Mouse (Mus musculus): ENCODE data around the gene Dupd1.

Dupd1 gene

GRCm38 (mm10) chr14:21714486-21714885 is at the start of gene Dupd1:
TSS of gene Dupd1 (minus strand) at chr14:21714576.
- no peak for DNase-seq (ENCODE audit: inconsistent age in 2 of 2, low spot score in 1 of 2)

GRCm38 (mm10) chr14:21763736-21764135 is 49.4 kb upstream of the Dupd1 start:
- no peak for DNase-seq (ENCODE audit: inconsistent age in 2 of 2, low spot score in 1 of 2)

GRCm38 (mm10) chr14:21761560-21761959 is 47.2 kb upstream of the Dupd1 start:
- peak; percentile 45 to 72 for DNase-seq (ENCODE audit: inconsistent age in 2 of 2, low spot score in 1 of 2)

DNA sequence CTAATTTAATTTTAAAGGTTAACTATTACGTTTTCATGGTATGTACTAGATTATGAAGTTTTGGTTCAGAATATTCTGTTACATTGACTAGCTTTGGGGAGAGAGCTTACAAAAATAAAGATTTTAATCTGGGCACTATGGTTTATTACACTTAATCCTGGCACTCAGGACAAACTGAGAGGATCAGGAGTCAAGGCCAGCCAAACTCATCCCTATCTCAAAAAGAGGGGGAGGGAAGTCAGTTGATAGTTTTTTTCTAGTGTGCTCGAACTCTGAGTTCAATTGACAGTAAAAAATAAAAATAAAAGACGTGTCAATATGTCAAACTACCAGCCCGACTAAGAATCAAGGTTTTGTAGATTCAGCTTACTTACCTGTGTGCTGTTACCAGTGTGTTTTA is 39.0 kb upstream of the Dupd1 start:
- peak in 1 of 2 experiments; percentile 69 for DNase-seq (ENCODE audit: inconsistent age in 2 of 2, low spot score in 1 of 2)

DNA sequence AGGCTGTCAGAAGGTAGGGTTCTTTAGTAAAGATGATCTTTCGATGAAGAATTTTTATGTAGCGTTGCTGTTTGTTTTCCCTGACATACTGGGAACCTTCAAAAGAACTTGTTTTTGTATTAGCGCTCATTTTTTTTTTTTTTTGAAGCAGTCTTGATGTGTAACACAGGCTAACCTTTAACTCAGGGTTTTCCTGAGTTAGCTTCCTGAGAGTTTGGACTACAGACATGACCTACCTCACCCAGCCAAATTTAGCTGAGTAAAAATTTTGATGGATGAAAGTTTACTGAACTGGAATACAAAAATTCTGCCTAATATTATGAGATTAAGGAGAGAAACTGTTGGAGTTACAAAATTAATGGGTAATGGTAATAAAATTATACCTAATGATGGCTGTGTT is 38.0 kb upstream of the Dupd1 start:
- no peak for DNase-seq (ENCODE audit: inconsistent age in 2 of 2, low spot score in 1 of 2)

- peak; percentile 85 to 95 for DNase-seq (ENCODE audit: inconsistent age in 2 of 2, low spot score in 1 of 2)
These were observed 36.6 kb upstream of the Dupd1 start, which contains the start of gene Dusp13 for GRCm38 (mm10) chr14:21750881-21751542. TSS of gene Dusp13 (minus strand) at chr14:21751181.

GRCm38 (mm10) chr14:21750008-21750880 is 35.9 kb upstream of the Dupd1 start, which contains the start of gene Samd8:
TSS of gene Samd8 (plus strand) at chr14:21750531.
- peak; percentile 90 to 96 for DNase-seq (ENCODE audit: inconsistent age in 2 of 2, low spot score in 1 of 2)

- peak; percentile 37 to 86 for DNase-seq (ENCODE audit: inconsistent age in 2 of 2, low spot score in 1 of 2)
These were observed 33.9 kb upstream of the Dupd1 start for GRCm38 (mm10) chr14:21748142-21748870.

DNA sequence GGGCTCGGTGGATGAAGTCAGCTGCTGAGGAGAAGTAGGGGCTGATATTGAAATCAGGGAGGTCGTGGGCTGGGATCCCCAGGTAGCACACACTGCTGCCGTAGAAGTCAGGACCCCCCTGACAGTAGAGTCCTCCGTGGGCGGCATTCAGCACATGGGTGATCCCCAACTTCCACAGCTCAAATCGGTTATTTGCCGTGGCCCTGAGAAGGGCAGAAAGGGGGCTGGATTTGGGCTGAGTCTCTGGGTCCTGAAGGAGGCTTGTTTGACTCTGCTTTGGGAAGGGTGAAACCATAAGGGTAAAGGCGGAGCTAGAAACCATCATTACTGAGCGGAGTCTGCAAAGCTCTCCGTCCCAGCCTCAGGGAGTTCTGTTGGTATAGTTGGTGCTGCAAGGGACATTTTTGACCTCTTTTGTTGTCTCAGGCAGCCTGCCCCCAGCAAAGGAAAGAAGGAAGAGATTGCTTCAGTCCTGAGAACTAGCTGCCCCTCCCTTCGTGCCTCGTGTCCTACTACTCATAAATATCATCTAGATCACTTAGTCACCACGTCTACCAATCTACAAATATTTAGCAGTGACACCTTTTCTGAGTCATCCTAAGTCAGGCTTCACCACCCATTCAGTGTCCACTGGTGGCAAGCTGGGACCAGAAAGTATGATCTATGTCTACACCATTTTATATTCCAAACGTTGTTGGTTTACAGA is 33.2 kb upstream of the Dupd1 start:
- peak in 1 of 2 experiments; percentile 64 for DNase-seq (ENCODE audit: inconsistent age in 2 of 2, low spot score in 1 of 2)

DNA sequence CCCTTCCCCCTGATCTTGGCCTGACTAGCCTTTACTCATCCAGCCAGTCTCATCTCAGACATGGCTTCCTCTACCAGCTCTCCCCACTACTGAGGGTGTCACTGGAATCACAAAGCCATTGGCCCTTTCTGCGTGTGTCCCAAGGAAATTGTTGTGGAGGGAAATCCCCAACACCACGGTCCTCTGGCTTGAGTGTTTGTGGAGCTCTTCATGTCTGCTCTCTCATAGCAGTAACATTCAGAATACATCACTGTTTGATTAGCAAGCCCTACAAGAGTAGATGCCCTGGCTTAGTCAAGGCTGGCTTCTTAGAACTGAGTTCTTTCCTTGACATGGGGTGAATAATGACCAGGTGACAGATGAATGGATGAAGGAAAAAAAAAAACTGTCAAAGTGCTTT is 32.5 kb upstream of the Dupd1 start:
- no peak for DNase-seq (ENCODE audit: inconsistent age in 2 of 2, low spot score in 1 of 2)

DNA sequence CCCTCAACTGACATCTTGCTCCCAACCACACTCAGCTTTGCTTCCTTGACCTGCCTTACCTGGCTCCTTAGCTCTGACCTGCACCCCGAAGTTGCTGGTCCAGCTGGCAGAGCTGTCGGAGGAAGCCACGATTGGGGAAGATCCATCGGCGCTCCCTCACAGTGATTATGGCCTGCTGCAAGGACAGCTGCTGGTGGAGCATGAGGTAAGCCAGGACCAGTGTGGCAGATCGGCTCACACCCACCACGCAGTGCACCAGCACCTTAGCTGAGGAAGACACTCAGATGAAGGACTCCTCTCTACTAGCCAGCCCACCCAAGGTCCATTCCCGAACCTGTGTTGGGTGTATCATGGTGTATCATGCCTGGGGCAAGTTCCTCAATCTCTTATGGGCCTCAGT is 31.9 kb upstream of the Dupd1 start:
- no peak for DNase-seq (ENCODE audit: inconsistent age in 2 of 2, low spot score in 1 of 2)

DNA sequence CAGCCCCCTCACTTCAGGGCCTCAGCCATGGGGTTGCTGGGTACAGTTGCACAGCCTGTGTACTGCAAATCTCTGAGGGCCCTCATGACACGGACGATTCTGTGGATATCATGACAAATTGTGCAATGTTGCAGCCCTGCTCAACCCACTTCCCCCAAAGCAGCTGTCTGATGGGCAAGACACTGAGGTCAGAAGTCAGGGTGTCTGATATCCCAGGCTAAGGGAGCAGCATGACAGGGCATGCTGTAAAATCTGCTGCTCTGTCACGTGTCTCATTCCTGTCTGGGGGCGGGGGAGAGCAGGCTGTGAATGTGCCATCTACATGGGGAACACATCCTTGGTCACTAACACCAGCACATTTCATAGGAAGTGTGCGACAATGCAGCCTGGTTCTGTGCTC is 30.8 kb upstream of the Dupd1 start:
- DNase-seq (ENCODE audit: inconsistent age in 2 of 2, low spot score in 1 of 2) = no peak

- no peak for DNase-seq (ENCODE audit: inconsistent age in 2 of 2, low spot score in 1 of 2)
These were observed 29.8 kb upstream of the Dupd1 start for GRCm38 (mm10) chr14:21744169-21744568.

GRCm38 (mm10) chr14:21742441-21742840 is 28.1 kb upstream of the Dupd1 start:
- DNase-seq (ENCODE audit: inconsistent age in 2 of 2, low spot score in 1 of 2) = no peak

GRCm38 (mm10) chr14:21741786-21742185 is 27.4 kb upstream of the Dupd1 start:
- peak; percentile 79 to 94 for DNase-seq (ENCODE audit: inconsistent age in 2 of 2, low spot score in 1 of 2)

DNA sequence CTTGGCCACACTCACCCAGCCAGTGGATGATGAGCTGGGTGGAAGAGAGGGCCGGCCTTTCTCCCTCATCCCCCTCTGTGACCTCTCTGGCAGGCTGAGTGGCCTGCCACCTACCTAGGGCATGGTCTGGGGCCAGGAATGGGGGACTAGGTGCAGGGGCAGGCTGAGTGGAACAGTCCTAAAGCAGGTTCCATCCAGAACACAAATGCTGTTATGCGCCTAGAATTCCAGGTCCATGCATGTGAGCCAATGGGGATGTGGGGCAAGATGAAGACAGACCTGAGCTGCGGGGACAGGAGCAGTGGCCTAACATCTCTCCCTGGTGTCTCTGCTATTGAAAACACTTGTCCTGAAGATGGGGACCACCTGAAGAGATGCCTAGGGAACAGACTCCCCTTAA is 26.9 kb upstream of the Dupd1 start:
- DNase-seq (ENCODE audit: inconsistent age in 2 of 2, low spot score in 1 of 2) = no peak

DNA sequence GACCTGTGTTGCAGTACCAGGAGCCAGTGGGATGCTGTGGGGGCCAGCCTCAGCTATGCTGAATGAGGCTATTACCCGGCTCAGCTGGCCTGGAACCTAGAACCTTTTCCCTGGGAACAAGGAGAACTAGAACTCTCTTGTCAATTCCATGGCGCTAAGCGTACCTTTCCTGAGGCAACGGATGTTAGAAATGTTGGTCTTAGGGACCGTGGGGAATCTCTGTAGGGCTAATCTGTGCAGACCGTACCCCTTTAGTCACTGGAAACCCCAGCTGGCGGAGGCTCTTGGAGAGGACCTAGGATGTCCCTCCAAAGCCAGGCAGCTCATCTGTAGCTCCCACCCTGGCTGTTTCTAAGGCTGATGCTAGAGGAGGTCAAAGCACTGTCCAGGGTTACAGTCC is 26.0 kb upstream of the Dupd1 start:
- no peak for DNase-seq (ENCODE audit: inconsistent age in 2 of 2, low spot score in 1 of 2)

GRCm38 (mm10) chr14:21733131-21733905 is 18.9 kb upstream of the Dupd1 start:
- no peak for DNase-seq (ENCODE audit: inconsistent age in 2 of 2, low spot score in 1 of 2)

DNA sequence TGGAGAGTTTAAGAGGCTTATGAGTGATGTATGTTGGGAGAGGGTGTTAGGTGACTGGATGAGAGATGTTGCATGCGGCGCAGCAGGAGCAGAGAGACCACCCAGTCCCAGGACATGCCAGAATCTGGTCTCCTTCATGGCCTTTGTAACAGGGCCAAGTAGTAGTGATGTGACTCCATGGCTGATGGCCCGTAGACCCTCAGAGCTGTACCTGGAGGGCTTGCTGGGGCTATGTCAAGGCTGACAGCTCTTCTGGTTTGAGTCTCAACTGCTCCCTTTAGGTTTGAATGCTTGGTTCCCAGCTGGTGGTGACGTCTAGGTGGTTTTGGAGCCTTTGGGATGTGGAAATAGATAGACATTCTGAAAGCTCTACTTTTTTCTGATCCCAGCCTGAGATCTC is 15.6 kb upstream of the Dupd1 start:
- DNase-seq (ENCODE audit: inconsistent age in 2 of 2, low spot score in 1 of 2) = no peak

Data from adrenal gland, adult (tissue).